Comparison of ENCODE assay signal across 10 mouse cellular contexts in genomic region chr8:111094719-111095302, GRCm38 (mm10). TPM values are rescaled to one million over a fixed set of nuclear protein-coding genes. Genes with fewer than 3 reads are reported as not detected.
DNase-seq lines count a peak whose midpoint lies in the region; ATAC-seq and TF ChIP-seq lines count a peak whose summit lies in the region.
"Not testable (repeated sequence)": the region's sequence is repeated elsewhere in the genome, so short reads cannot be mapped to it uniquely, and the experiment has no call there.
"Had no signal": no experiment of that assay in that cellular context is flagged by ENCODE, and none has a peak within 500 bp of the region (broad histone marks: within the 10 kb centered on the region; RNA-seq: fewer than 3 reads in every experiment).

No protein-coding gene starts in this region.

- H3K36me3 ChIP-seq in embryonic facial prominence, embryonic 15.5 days; heart, embryonic 12.5 days; kidney, embryonic 15.5 days; liver, embryonic 14.5 days (replicated peaks; ENCODE audit: control insufficient read depth, insufficient read depth, low read depth); midbrain, embryonic 16.5 days (ENCODE audit: control insufficient read depth, insufficient read depth, low read length): not testable (repeated sequence)

- DNase-seq in 3134 (ENCODE audit: extremely low read depth, insufficient read length, low spot score): peak; percentile 32
- DNase-seq in adrenal gland, postnatal 25 days: peak; percentile 20
- DNase-seq in liver, embryonic 14.5 days (ENCODE audit: low read depth in 3 of 3, low spot score in 3 of 3): not testable (repeated sequence)
- peak; percentile 33 to 73 for DNase-seq in spleen, postnatal 4 days (ENCODE audit: low spot score in 2 of 2)

- ATAC-seq in embryonic facial prominence, embryonic 15.5 days (ENCODE audit: insufficient number of reproducible peaks, low FRiP score, low TSS enrichment, low read depth); kidney, embryonic 15.5 days (replicated peaks; ENCODE audit: low FRiP score): not testable (repeated sequence)
- peak; percentile 76 for ATAC-seq in heart, embryonic 12.5 days (ENCODE audit: insufficient number of reproducible peaks, low FRiP score)
- ATAC-seq in liver, embryonic 14.5 days (ENCODE audit: insufficient read depth): peak; percentile 78
- ATAC-seq in midbrain, embryonic 16.5 days: peak; percentile 61

- H3K9me3 ChIP-seq in embryonic facial prominence, embryonic 15.5 days (replicated peaks); heart, embryonic 12.5 days (replicated peaks); kidney, embryonic 15.5 days (replicated peaks); liver, embryonic 14.5 days (ENCODE audit: control insufficient read depth, low read length); midbrain, embryonic 16.5 days (replicated peaks; ENCODE audit: control insufficient read depth, low read length, poor library complexity, severe bottlenecking): not testable (repeated sequence)

- not testable (repeated sequence) for H3K27ac ChIP-seq in embryonic facial prominence, embryonic 15.5 days (replicated peaks); liver, embryonic 14.5 days
- peak overlapping the region; percentile 33 for H3K27ac ChIP-seq in heart, embryonic 12.5 days (ENCODE audit: poor library complexity, severe bottlenecking)
- H3K27ac ChIP-seq in kidney, embryonic 15.5 days: peak overlapping the region; percentile 58
- 0 out of 2 replicates have a peak overlapping the region, but pooled peaks have one; percentile 17 for H3K27ac ChIP-seq in midbrain, embryonic 16.5 days (ENCODE audit: low read length)

- not testable (repeated sequence) for H3K27me3 ChIP-seq in embryonic facial prominence, embryonic 15.5 days; heart, embryonic 12.5 days (replicated peaks); kidney, embryonic 15.5 days; liver, embryonic 14.5 days (ENCODE audit: control insufficient read depth, insufficient read depth, low read length); midbrain, embryonic 16.5 days (ENCODE audit: control insufficient read depth, insufficient read depth, low read depth, low read length)

- TF ChIP-seq CTCF in liver, embryonic 14.5 days (IDR thresholded peaks at IDR 0.05; ENCODE audit: low read depth): not testable (repeated sequence)

- H3K4me3 ChIP-seq in embryonic facial prominence, embryonic 15.5 days (replicated peaks): peak overlapping the region; percentile 65
- peak overlapping the region; percentile 85 for H3K4me3 ChIP-seq in heart, embryonic 12.5 days
- H3K4me3 ChIP-seq in kidney, embryonic 15.5 days (replicated peaks): peak overlapping the region; percentile 70
- peak overlapping the region; percentile 59 to 80 for H3K4me3 ChIP-seq in liver, embryonic 14.5 days (ENCODE audit: insufficient read depth in 1 of 2, low read depth in 2 of 2, low read length in 2 of 2)
- H3K4me3 ChIP-seq in midbrain, embryonic 16.5 days (ENCODE audit: low read depth, low read length): peak overlapping the region; percentile 61

- peak overlapping the region; percentile 48 for H3K9ac ChIP-seq in embryonic facial prominence, embryonic 15.5 days
- peak overlapping the region; percentile 84 for H3K9ac ChIP-seq in heart, embryonic 12.5 days
- peak overlapping the region; percentile 64 for H3K9ac ChIP-seq in kidney, embryonic 15.5 days
- H3K9ac ChIP-seq in liver, embryonic 14.5 days (replicated peaks): peak overlapping the region; percentile 52
- peak overlapping the region; percentile 69 for H3K9ac ChIP-seq in midbrain, embryonic 16.5 days (ENCODE audit: low read depth, low read length)

- peak overlapping the region; percentile 77 for H3K4me2 ChIP-seq in embryonic facial prominence, embryonic 15.5 days (replicated peaks)
- H3K4me2 ChIP-seq in heart, embryonic 12.5 days: peak overlapping the region; percentile 91
- peak overlapping the region; percentile 88 for H3K4me2 ChIP-seq in kidney, embryonic 15.5 days
- peak overlapping the region; percentile 73 for H3K4me2 ChIP-seq in liver, embryonic 14.5 days (ENCODE audit: low read depth)
- H3K4me2 ChIP-seq in midbrain, embryonic 16.5 days (ENCODE audit: low read length): peak overlapping the region; percentile 73

- under 1% methylated on average over 64 of the region's 69 CpGs for WGBS in embryonic facial prominence, embryonic 15.5 days
- WGBS in heart, embryonic 12.5 days: under 1% methylated on average over 65 of the region's 69 CpGs
- WGBS in kidney, embryonic 15.5 days: under 1% methylated on average over 54 of the region's 69 CpGs
- WGBS in liver, embryonic 14.5 days (ENCODE audit: insufficient replicate concordance): under 1% methylated on average over 51 of the region's 69 CpGs
- under 1% methylated on average over 49 of the region's 69 CpGs for WGBS in midbrain, embryonic 16.5 days

- not testable (repeated sequence) for TF ChIP-seq EP300 in liver, embryonic 14.5 days (IDR thresholded peaks at IDR 0.05; ENCODE audit: low read depth)

- H3K4me1 ChIP-seq in embryonic facial prominence, embryonic 15.5 days: peaks cover 13% of the 10 kb centered on the region
- H3K4me1 ChIP-seq in heart, embryonic 12.5 days (replicated peaks): peaks cover 17% of the 10 kb centered on the region
- H3K4me1 ChIP-seq in kidney, embryonic 15.5 days: peaks cover 11% of the 10 kb centered on the region
- H3K4me1 ChIP-seq in liver, embryonic 14.5 days (replicated peaks; ENCODE audit: control insufficient read depth in 2 of 2, insufficient read depth in 2 of 2, low read length in 1 of 2): not testable (repeated sequence)
- peaks cover 14% of the 10 kb centered on the region for H3K4me1 ChIP-seq in midbrain, embryonic 16.5 days (ENCODE audit: control insufficient read depth, insufficient read depth, low read length)

RNA-seq across cellular contexts. Expression of gene Pdpr, which starts 0.4 kb away (rescaled TPM):
- 33.4 and 43.5 TPM in 2 replicates for total RNA-seq in adrenal gland, postnatal 25 days (2021)
- 8.9 and 9.7 TPM in 2 replicates for polyA plus RNA-seq in embryonic facial prominence, embryonic 15.5 days (2015; fragmentation: Nextera tagmentation; extraction: Ambion mirVana)
- 16.2 and 18.1 TPM in 2 replicates for polyA plus RNA-seq in heart, embryonic 12.5 days (2016; fragmentation: Nextera tagmentation; extraction: Ambion mirVana)
- 10.8 and 10.9 TPM in 2 replicates for polyA plus RNA-seq in kidney, embryonic 15.5 days (2015; fragmentation: Nextera tagmentation; extraction: Ambion mirVana)
- 1.3 and 1.6 TPM in 2 replicates for polyA plus RNA-seq in liver, embryonic 14.5 days (2012; rRNA removed)
- polyA plus RNA-seq in liver, embryonic 14.5 days (2014; fragmentation: Nextera tagmentation; extraction: Ambion mirVana): 1.0 and 1.1 TPM in 2 replicates
- 7.9 and 10.1 TPM in 2 replicates for polyA plus RNA-seq in midbrain, embryonic 16.5 days (2015; fragmentation: Nextera tagmentation; extraction: Ambion mirVana)

RNA-seq across cellular contexts. Expression of gene Clec18a, which starts 2.6 kb away (rescaled TPM):
- not detected in 2 replicates for total RNA-seq in adrenal gland, postnatal 25 days (2021)
- 0.09 TPM in 1 of 2 replicates, not detected in the other for polyA plus RNA-seq in embryonic facial prominence, embryonic 15.5 days (2015; fragmentation: Nextera tagmentation; extraction: Ambion mirVana)
- not detected in 2 replicates for polyA plus RNA-seq in heart, embryonic 12.5 days (2016; fragmentation: Nextera tagmentation; extraction: Ambion mirVana)
- 71.2 and 75.0 TPM in 2 replicates for polyA plus RNA-seq in kidney, embryonic 15.5 days (2015; fragmentation: Nextera tagmentation; extraction: Ambion mirVana)
- polyA plus RNA-seq in liver, embryonic 14.5 days (2012; rRNA removed): not detected in 2 replicates
- not detected in 2 replicates for polyA plus RNA-seq in liver, embryonic 14.5 days (2014; fragmentation: Nextera tagmentation; extraction: Ambion mirVana)
- polyA plus RNA-seq in midbrain, embryonic 16.5 days (2015; fragmentation: Nextera tagmentation; extraction: Ambion mirVana): 0.26 and 0.47 TPM in 2 replicates

RNA-seq across cellular contexts. Expression of gene Exosc6, which starts 38.7 kb away (rescaled TPM):
- total RNA-seq in adrenal gland, postnatal 25 days (2021): not detected in 2 replicates
- 16.4 and 17.3 TPM in 2 replicates for polyA plus RNA-seq in embryonic facial prominence, embryonic 15.5 days (2015; fragmentation: Nextera tagmentation; extraction: Ambion mirVana)
- 10.9 and 11.6 TPM in 2 replicates for polyA plus RNA-seq in heart, embryonic 12.5 days (2016; fragmentation: Nextera tagmentation; extraction: Ambion mirVana)
- 24.0 and 24.3 TPM in 2 replicates for polyA plus RNA-seq in kidney, embryonic 15.5 days (2015; fragmentation: Nextera tagmentation; extraction: Ambion mirVana)
- 8.1 and 9.9 TPM in 2 replicates for polyA plus RNA-seq in liver, embryonic 14.5 days (2012; rRNA removed)
- 7.2 and 7.8 TPM in 2 replicates for polyA plus RNA-seq in liver, embryonic 14.5 days (2014; fragmentation: Nextera tagmentation; extraction: Ambion mirVana)
- not detected in 2 replicates for polyA plus RNA-seq in midbrain, embryonic 16.5 days (2015; fragmentation: Nextera tagmentation; extraction: Ambion mirVana)
- total RNA-seq: heart, adult 18-20 months; left cerebral cortex, postnatal 10 days had no signal

Comparison
In these comparisons a context has a peak if more than half of its experiments do, and no peak if none do; other contexts are left out.
1. RNA of gene Clec18a, which starts 2.6 kb away (polyA plus RNA-seq): 71.2 to 75.0 TPM in kidney, embryonic 15.5 days; 0.26 to 0.47 TPM in midbrain, embryonic 16.5 days, 0.09 TPM in embryonic facial prominence, embryonic 15.5 days, not detected in liver, embryonic 14.5 days and not detected in heart, embryonic 12.5 days; every median in the first group is over 10 times any median in the second.
2. Peak in every context shown above with its lines, with median percentiles within 50 percentile points of each other: H3K4me2 ChIP-seq, H3K4me3 ChIP-seq and H3K9ac ChIP-seq.